Mouse (Mus musculus) kidney, embryonic 16.5 days (tissue): ENCODE measurements around the gene Filip1l. TPM values are rescaled to one million over a fixed set of nuclear protein-coding genes. Genes with fewer than 3 reads are reported as not detected.

Experiments
- ATAC-seq: fragments of 200-750 bp; cut with Nextera tagmentation; 2 replicates; pipeline ENCODE4 v1.8.0; 2017; ENCODE audit warnings: moderate TSS enrichment; ENCODE audit not compliant: low FRiP score, low TSS enrichment
- H3K27ac ChIP-seq: fragments of 300-500 bp; sonication (generic); 2 replicates; pipeline ENCODE4 v1.5.1; 2014; ENCODE audit warnings: low read length
- H3K27me3 ChIP-seq: fragments of 300-500 bp; sonication (generic); 2 replicates; pipeline ENCODE4 v1.6.1; 2014; ENCODE audit warnings: low read length, control low read depth, mixed read lengths; ENCODE audit not compliant: insufficient read depth
- H3K36me3 ChIP-seq: fragments of 300-500 bp; sonication (generic); 2 replicates; pipeline ENCODE4 v1.6.1; 2014; ENCODE audit warnings: low read length, control low read depth, mixed read lengths; ENCODE audit not compliant: insufficient read depth
- H3K4me1 ChIP-seq: fragments of 300-500 bp; sonication (generic); 2 replicates; pipeline ENCODE4 v1.6.1; 2014; ENCODE audit warnings: low read length, control low read depth, mixed read lengths; ENCODE audit not compliant: insufficient read depth
- H3K4me2 ChIP-seq: fragments of 300-500 bp; sonication (generic); replicated peaks from 2 replicates; pipeline ENCODE4 v1.6.1; 2014; ENCODE audit warnings: low read depth, low read length
- H3K4me3 ChIP-seq: fragments of 300-500 bp; sonication (generic); 2 replicates; pipeline ENCODE4 v1.5.1; 2014; ENCODE audit warnings: mild to moderate bottlenecking, low read length
- H3K9ac ChIP-seq: fragments of 300-500 bp; sonication (generic); replicated peaks from 2 replicates; pipeline ENCODE4 v1.6.1; 2014; ENCODE audit warnings: low read length
- H3K9me3 ChIP-seq: fragments of 300-500 bp; sonication (generic); 2 replicates; pipeline ENCODE4 v1.6.1; 2016; ENCODE audit warnings: low read length, control low read depth
- WGBS: fragments of 180-500 bp; shearing (Covaris S2); extraction: QIAGEN DNeasy Blood & Tissue Kit; methylation state at CpG from one replicate; pipeline ENCODE4 v1.1.7; 2014; 5-methylcytosine and 5-hydroxymethylcytosine counted together
- polyA plus RNA-seq: library from polyadenylated mRNA; unstranded; fragments of >200 nt; fragmentation: Nextera tagmentation; extraction: Ambion mirVana; gene quantifications from 2 replicates; pipeline ENCODE4 v1.2.1, GENCODE M21; 2015

Gene Filip1l
- polyA plus RNA-seq, 1 experiment from 2014 or later, result 27.7 TPM

DNA sequence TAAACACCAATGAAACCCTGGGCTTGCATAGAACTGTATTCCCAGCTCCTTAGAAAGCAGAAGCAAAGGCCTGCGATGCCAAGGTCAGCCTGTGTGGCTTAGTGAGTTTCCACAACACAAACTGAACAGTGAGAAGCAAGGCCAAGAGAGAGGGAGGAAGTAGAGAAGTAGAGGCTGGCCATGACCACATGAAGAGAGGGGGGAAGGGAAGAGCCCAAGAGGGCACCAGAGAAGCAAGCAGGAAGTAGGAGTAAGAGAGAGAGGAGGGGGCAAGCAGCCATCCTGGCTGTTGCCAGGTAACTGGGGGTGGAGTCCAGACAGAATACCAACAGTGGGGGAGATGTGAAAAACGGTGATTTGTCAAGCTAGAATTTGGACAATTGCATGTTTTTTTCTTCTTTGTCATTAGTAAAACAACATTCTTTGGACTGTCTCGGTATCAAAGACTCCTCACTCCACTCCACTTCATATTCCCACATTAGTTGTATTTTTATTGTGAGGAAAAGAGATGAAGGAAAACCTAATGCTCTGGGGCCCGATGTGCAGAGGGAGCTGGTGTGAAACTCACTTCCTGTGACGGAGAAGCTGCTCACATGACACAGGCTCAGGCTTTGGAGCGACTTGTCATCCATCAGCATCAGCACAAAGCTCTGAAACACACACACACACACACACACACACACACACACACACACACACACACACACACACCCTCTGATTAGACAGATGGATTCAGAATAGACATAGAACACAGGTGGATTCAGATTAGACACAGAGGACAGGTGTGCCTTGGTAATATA lies 70.3 kb downstream of the Filip1l start:
- H3K4me2 ChIP-seq, result no peak overlapping the region
- H3K4me1 ChIP-seq, result peaks cover 38% of the 10 kb centered on the region
- no peaks in the 10 kb centered on the region for H3K27me3 ChIP-seq
- peak overlapping the region; percentile 77 for H3K27ac ChIP-seq
- no peaks in the 10 kb centered on the region for H3K9me3 ChIP-seq
- WGBS, result 50% methylated on average over 6 of the region's 6 CpGs
- H3K36me3 ChIP-seq, result no peaks in the 10 kb centered on the region
- peak; percentile 74; the same call in 1 of the 2 replicates for ATAC-seq
- H3K9ac ChIP-seq, result no peak overlapping the region
- H3K4me3 ChIP-seq, result no peak overlapping the region

DNA sequence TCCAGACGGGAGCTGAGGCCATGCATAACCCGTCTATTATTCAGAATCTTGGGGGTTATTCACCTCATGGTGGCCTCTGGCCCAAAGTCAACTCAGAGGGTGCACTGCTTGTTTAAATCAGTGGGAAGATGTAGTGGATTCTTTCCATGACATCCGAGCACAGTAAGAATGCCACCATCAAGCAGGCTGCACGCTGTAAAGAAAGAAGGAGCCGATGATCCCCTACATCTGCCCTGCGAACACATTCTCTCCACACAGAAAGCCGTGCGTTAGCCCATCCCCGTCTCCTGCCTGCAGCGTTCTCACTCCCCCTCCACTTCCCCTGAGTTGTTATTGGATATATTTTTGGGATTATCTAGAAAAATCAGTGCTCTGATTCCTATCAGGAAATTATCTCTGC lies 73.8 kb downstream of the Filip1l start:
- 58% methylated on average over 10 of the region's 10 CpGs for WGBS
- Histone ChIP-seq H3K4me2 (no peak overlapping the region), H3K4me3 (no peak overlapping the region), H3K36me3 (no peaks in the 10 kb centered on the region), H3K9me3 (no peaks in the 10 kb centered on the region), H3K27me3 (no peaks in the 10 kb centered on the region), H3K27ac (peak overlapping the region; percentile 60; the same call in 1 of the 2 replicates), H3K4me1 (peaks cover 20% of the 10 kb centered on the region), H3K9ac (no peak overlapping the region)
- ATAC-seq, result no peak

DNA sequence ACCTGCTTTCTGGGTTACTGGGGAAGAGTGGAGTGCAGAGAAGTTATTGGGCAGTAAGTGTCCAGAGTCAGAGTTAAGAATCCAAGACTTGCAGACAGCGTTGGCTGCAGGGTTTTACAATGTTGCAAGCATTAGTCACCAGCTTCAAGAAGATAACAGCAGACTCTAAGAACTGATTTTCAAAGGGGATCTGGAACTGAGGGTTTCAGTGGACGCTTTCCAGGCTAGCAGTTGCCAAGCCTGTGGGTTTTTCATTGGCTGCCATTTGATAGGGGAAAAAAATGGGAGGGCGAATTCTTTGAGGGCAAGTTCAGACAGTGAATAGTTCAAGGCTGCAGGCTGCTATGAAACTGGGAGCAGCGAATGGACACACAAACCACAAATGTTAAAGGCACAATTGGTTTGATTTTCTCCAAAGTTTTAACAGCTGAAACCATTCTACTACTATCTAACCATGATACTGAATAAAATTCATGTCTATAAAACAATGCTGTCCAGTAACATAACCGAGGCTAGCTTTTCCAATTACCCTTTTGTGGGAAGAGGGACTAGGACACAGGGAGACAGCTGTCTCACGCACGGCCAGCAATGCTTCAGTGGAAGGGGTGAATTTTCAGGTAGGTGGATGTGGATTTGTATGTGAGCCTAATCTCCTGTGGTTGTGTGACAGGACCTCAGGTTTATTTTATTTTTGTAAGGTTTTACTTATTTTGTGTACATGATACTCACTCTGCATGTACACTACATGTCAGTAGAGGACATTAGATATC lies 74.8 kb downstream of the Filip1l start:
- Histone ChIP-seq H3K4me3 (no peak overlapping the region), H3K4me2 (no peak overlapping the region), H3K27ac (peak overlapping the region; percentile 60; the same call in 1 of the 2 replicates), H3K9ac (no peak overlapping the region), H3K4me1 (peaks cover 10% of the 10 kb centered on the region), H3K9me3 (no peaks in the 10 kb centered on the region), H3K36me3 (no peaks in the 10 kb centered on the region), H3K27me3 (no peaks in the 10 kb centered on the region)
- ATAC-seq, result no peak
- WGBS, result 63% methylated on average over 7 of the region's 7 CpGs

DNA sequence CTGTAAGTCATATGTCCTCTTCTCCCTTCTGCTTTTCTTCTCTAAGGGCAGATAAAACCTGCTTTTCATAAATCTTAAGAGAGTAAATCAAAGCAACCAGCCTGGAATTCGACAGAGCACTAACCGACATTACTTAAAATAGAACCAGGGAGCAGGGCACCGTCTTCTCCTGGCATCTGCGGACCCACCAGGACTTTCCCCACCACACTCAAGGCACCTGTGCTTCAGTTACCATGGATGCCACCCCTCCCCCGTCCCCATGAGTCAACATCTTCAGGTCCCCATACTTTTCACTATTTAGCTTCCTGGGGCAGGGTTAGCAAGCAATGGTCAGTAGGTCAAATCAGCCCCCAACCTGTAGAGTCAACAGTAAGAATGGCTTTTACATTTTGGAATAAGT lies 76.1 kb downstream of the Filip1l start:
- Histone ChIP-seq H3K4me2 (no peak overlapping the region), H3K36me3 (no peaks in the 10 kb centered on the region), H3K9ac (no peak overlapping the region), H3K4me3 (no peak overlapping the region), H3K9me3 (no peaks in the 10 kb centered on the region), H3K4me1 (no peaks in the 10 kb centered on the region), H3K27ac (no peak overlapping the region), H3K27me3 (no peaks in the 10 kb centered on the region)
- ATAC-seq, result no peak
- WGBS, result 76% methylated on average over 5 of the region's 5 CpGs

DNA sequence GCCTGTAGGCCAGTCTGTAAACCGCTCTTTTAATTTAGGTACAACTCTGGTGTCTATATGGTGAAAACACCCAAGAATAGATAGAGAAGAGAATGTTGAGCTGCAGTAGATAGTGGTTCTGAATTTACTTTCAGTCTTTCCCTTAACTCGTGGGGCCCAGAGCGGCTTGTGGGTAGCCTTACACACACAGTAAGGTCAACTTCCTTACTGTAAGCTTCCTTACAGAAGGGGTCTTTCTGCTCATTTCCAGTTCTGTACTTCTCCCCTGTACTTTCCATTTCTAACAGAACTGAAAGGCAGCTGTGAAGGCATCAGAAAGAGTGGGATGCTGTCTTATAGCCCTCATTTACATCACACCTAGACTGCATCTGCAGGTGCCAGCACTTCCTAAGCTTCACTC lies 78.4 kb downstream of the Filip1l start:
- H3K27ac ChIP-seq, result no peak overlapping the region
- no peak overlapping the region for H3K4me3 ChIP-seq
- no peak for ATAC-seq
- H3K4me1 ChIP-seq, result peaks cover 8% of the 10 kb centered on the region; the same call in 1 of the 2 replicates
- H3K27me3 ChIP-seq, result no peaks in the 10 kb centered on the region
- H3K9ac ChIP-seq, result no peak overlapping the region
- WGBS, result 91% methylated on average over 3 of the region's 3 CpGs
- H3K36me3 ChIP-seq, result no peaks in the 10 kb centered on the region
- no peaks in the 10 kb centered on the region for H3K9me3 ChIP-seq
- no peak overlapping the region for H3K4me2 ChIP-seq

DNA sequence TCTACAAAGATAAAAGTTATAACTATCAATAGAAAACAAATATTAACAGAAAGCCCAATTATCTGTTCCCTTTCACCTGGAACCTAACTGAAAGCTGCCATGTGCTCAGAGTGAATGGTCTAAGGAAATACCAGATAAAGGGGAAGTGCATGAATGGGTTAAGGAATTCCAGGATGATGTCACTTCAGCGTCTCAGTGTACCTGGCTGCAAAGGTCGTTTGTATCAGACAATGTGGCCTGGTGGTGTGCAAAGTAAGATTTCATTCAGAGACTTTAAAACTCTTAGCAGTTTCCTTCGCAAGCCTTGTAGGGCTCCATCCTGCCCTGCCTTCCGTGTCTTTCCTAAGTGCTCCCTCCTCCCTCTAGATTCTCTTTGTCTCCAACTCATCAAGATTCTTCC lies 80.3 kb downstream of the Filip1l start:
- WGBS, result 68% methylated on average over 4 of the region's 4 CpGs
- no peak overlapping the region for H3K9ac ChIP-seq
- peaks cover 16% of the 10 kb centered on the region for H3K4me1 ChIP-seq
- ATAC-seq, result no peak
- H3K9me3 ChIP-seq, result no peaks in the 10 kb centered on the region
- H3K27me3 ChIP-seq, result no peaks in the 10 kb centered on the region
- H3K4me2 ChIP-seq, result no peak overlapping the region
- H3K27ac ChIP-seq, result no peak overlapping the region
- H3K4me3 ChIP-seq, result no peak overlapping the region
- no peaks in the 10 kb centered on the region for H3K36me3 ChIP-seq

DNA sequence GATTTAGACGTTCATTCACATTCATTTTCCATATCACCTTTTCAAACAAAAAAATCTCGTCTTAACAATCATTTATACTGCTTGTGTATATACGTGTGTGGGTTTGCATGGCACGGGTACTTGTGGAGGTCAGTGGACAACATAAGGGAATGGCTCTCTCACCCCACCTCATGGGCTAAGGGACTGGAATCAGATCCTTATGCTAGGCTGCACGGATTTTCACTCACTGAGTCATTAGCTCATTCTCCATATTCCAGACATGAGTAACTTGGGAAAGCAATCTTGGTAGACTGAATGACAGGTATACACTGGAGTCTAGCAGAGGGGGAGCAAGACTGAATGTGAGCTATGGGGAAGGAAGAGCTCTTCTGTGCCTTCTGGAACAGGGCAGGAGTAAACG lies 80.8 kb downstream of the Filip1l start:
- H3K9me3 ChIP-seq, result no peaks in the 10 kb centered on the region
- H3K4me2 ChIP-seq, result no peak overlapping the region
- no peak overlapping the region for H3K9ac ChIP-seq
- H3K36me3 ChIP-seq, result no peaks in the 10 kb centered on the region
- peaks cover 21% of the 10 kb centered on the region for H3K4me1 ChIP-seq
- H3K27ac ChIP-seq, result no peak overlapping the region
- ATAC-seq, result no peak
- 94% methylated on average over 6 of the region's 6 CpGs for WGBS
- H3K4me3 ChIP-seq, result no peak overlapping the region
- no peaks in the 10 kb centered on the region for H3K27me3 ChIP-seq

DNA sequence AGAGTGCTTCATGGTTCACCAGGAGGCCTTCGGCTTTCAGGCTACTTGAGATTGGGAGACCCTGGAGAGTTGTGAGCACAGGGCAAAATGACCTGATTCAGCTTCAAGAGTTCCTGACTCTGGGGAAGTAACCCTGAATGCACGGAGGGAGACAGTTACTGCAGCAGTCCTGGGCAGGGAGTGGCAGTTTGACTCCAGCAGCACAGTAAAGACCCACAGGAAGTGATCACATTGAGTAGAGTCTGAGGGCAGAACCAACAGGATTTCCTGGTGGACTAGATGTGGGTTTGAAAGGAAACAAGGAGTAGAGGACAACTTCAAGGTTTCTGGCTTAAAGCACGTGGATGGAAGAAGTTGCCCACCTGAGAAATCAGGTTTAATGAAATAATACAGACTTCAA lies 81.7 kb downstream of the Filip1l start:
- no peaks in the 10 kb centered on the region for H3K9me3 ChIP-seq
- H3K4me3 ChIP-seq, result no peak overlapping the region
- H3K36me3 ChIP-seq, result no peaks in the 10 kb centered on the region
- H3K27me3 ChIP-seq, result no peaks in the 10 kb centered on the region
- ATAC-seq, result no peak
- WGBS, result 69% methylated on average over 3 of the region's 3 CpGs
- peaks cover 23% of the 10 kb centered on the region for H3K4me1 ChIP-seq
- H3K27ac ChIP-seq, result no peak overlapping the region
- H3K4me2 ChIP-seq, result no peak overlapping the region
- no peak overlapping the region for H3K9ac ChIP-seq

DNA sequence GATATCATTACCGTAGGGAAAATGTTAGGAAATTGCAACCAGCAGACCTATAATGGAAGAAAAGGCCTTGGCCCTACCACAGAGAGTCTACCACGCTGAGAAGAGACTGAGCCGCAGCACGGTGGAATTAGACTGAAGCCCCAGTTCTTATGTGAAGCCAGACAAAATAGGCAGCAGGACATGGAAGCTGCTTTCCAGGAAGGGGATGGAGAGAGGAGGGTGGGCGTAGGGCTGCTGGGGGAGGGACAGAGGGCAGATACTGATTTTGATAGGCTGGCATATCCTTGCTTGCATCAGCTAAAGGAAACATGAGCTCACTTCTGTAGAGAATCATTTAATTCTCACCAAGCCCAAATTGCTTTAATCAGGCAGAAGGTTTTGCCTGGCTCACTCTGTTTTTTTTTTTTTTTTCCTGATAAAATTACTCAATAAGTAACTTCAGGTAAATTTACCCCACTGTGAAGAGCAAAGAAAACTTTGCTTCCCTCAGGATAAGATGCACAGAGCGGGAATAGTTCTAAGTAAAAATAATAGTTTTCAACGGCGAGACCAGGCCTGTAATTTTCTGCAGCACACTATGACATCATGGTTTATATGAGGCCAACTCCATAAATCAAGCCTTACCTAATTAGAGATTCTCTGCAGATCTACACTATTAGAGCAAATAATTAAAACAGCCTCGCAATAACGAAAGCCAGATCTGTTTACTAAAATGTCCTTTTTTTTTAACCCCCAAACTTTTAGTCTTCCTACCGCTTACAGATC lies 84.8 kb downstream of the Filip1l start:
- no peak overlapping the region for H3K4me3 ChIP-seq
- peak; percentile 72; the same call in 1 of the 2 replicates for ATAC-seq
- no peak overlapping the region for H3K9ac ChIP-seq
- H3K4me2 ChIP-seq, result no peak overlapping the region
- H3K36me3 ChIP-seq, result no peaks in the 10 kb centered on the region
- peaks cover 23% of the 10 kb centered on the region for H3K4me1 ChIP-seq
- H3K27ac ChIP-seq, result peak overlapping the region; percentile 63
- no peaks in the 10 kb centered on the region for H3K27me3 ChIP-seq
- 56% methylated on average over 11 of the region's 11 CpGs for WGBS
- H3K9me3 ChIP-seq, result no peaks in the 10 kb centered on the region
